Mouse (Mus musculus): ENCODE measurements at regions not wholly inside any gene's neighbourhood (a gene's known extent, or its start where the extent isn't known, plus 50 kb on each side); places are given as distances from the start of the nearest gene placed in this dataset.

GRCm38 (mm10) chr6:61128211-61128610 is 51.9 kb upstream of the Ccser1 start:
- no peak for TF ChIP-seq POLR2A (IDR thresholded peaks at IDR 0.05; ENCODE audit: low read depth, low read length)
- no peak for TF ChIP-seq CTCF (conservative IDR thresholded peaks at IDR 0.05; ENCODE audit: insufficient read depth, insufficient read length, low read depth, low read length)

All from kidney, adult 2 months (tissue).